Mouse (Mus musculus): Measurements from ENCODE around the gene Gas7. TPM values are rescaled to one million over a fixed set of nuclear protein-coding genes. Genes with fewer than 3 reads are reported as not detected.

Gene Gas7
- polyA plus RNA-seq, 1 experiment from 2014 or later: 7.4 TPM

DNA sequence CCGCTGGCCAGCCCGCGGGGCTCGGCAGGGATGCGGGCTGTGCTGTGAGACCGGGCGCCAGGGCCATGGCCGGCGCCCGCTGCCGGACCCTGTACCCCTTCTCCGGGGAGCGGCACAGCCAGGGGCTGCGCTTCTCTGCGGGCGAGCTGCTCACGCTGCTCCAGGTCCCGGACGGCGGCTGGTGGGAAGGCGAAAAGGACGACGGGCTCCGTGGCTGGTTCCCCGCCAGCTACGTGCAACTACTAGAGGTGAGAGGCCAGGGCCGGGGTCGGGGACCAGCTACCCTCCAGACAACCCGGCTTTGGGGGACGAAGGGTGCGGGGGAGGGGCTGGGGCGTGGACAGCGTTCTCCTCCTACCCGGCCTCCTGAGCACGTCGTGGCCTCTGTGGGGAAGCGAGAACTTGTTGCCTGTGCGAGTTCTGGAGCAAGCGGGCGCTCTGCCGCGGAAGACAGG, 317 bp downstream of the Gas7 start:
- no peaks in the 10 kb centered on the region for H3K36me3 ChIP-seq
- H3K4me3 ChIP-seq: peak overlapping the region; percentile 88
- peak overlapping the region; percentile 99 for H3K4me2 ChIP-seq
- H3K9ac ChIP-seq: peak overlapping the region; percentile 82
- ATAC-seq (ENCODE audit: insufficient number of reproducible peaks, low FRiP score): peak; percentile 40; the same call in 1 of the 2 replicates
- H3K27ac ChIP-seq (ENCODE audit: poor library complexity, severe bottlenecking): no peak overlapping the region
- H3K4me1 ChIP-seq (replicated peaks): peaks cover 33% of the 10 kb centered on the region
- H3K9me3 ChIP-seq (replicated peaks): no peaks in the 10 kb centered on the region
- no peaks in the 10 kb centered on the region for H3K27me3 ChIP-seq (replicated peaks)
- 2% methylated on average over 42 of the region's 42 CpGs for WGBS

DNA sequence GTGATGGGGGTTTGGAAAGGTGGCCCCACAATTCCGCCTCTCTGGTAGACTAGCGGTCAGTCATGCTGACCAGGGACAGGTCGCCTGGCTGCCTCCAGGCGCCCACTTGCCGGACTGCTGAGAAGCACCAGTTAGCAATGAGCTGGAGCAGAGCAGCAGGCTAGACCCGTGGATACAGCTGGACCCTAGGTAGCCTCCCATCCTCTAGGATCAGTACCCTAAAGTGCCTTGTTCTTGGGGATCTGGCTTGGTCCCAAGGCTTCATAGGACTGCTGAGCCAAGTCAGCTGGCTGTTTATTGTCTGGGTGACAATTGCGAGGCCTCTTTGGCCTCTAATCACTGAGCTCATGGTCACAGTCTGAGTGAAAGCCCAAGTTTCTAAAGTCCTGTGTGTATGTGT, 792 bp downstream of the Gas7 start:
- WGBS: 16% methylated on average over 7 of the region's 7 CpGs
- peaks cover 33% of the 10 kb centered on the region for H3K4me1 ChIP-seq (replicated peaks)
- ATAC-seq (ENCODE audit: insufficient number of reproducible peaks, low FRiP score): no peak
- H3K27me3 ChIP-seq (replicated peaks): no peaks in the 10 kb centered on the region
- no peaks in the 10 kb centered on the region for H3K9me3 ChIP-seq (replicated peaks)
- no peak overlapping the region for H3K27ac ChIP-seq (ENCODE audit: poor library complexity, severe bottlenecking)
- H3K4me2 ChIP-seq: peak overlapping the region; percentile 99
- H3K9ac ChIP-seq: peak overlapping the region; percentile 82
- peak overlapping the region; percentile 88 for H3K4me3 ChIP-seq
- no peaks in the 10 kb centered on the region for H3K36me3 ChIP-seq

DNA sequence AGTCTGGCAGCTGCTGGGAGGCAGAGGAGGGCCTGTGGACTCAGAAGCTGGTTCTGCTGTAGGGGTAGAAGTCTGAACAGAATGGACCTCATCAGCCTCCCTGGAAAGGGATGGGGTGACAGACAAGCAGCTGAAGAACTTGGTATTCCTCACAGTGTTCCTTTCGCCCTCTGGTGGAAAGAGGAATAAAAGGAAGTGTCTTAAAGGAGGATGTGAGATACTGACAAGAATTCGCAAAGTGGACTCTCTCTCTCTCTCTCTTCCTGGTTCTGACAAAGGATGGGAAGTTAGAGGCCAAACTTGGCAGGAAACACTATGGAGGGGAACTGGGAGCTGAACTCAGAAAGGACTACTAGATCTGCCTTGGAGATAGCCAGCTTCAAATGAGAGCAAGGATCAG, 2.9 kb downstream of the Gas7 start:
- H3K4me3 ChIP-seq: no peak overlapping the region
- no peak overlapping the region for H3K27ac ChIP-seq (ENCODE audit: poor library complexity, severe bottlenecking)
- no peaks in the 10 kb centered on the region for H3K9me3 ChIP-seq (replicated peaks)
- no peak overlapping the region for H3K9ac ChIP-seq
- no peak overlapping the region for H3K4me2 ChIP-seq
- ATAC-seq (ENCODE audit: insufficient number of reproducible peaks, low FRiP score): no peak
- WGBS: 28% methylated on average over 2 of the region's 2 CpGs
- H3K36me3 ChIP-seq: no peaks in the 10 kb centered on the region
- H3K4me1 ChIP-seq (replicated peaks): peaks cover 38% of the 10 kb centered on the region
- H3K27me3 ChIP-seq (replicated peaks): no peaks in the 10 kb centered on the region

DNA sequence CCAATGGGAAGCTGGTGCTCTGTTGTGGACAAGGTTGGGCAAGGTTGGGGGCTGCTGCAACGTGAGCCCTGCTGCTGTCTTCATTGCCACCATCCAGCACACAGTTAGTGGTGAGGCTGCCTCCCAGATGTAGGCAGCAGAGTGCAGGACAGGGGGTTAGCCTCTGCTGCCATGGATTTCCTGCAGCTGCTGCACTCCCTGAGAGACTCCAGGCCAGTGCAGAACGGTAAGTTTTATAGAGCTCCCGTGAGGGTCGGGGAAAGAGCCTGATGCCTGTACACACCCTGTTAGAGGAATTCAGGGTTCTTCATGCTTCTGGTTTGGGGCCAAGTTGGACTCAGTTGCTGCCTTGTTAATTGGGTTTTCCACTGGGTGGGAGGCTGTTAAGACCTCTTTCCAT, 11.9 kb downstream of the Gas7 start:
- Histone ChIP-seq H3K9me3 (replicated peaks) (no peaks in the 10 kb centered on the region), H3K9ac (no peak overlapping the region), H3K27me3 (replicated peaks) (no peaks in the 10 kb centered on the region), H3K36me3 (no peaks in the 10 kb centered on the region), H3K4me2 (no peak overlapping the region), H3K27ac (ENCODE audit: poor library complexity, severe bottlenecking) (no peak overlapping the region), H3K4me1 (replicated peaks) (peaks cover 10% of the 10 kb centered on the region), H3K4me3 (no peak overlapping the region)
- no peak for ATAC-seq (ENCODE audit: insufficient number of reproducible peaks, low FRiP score)
- 55% methylated on average over 4 of the region's 4 CpGs for WGBS

DNA sequence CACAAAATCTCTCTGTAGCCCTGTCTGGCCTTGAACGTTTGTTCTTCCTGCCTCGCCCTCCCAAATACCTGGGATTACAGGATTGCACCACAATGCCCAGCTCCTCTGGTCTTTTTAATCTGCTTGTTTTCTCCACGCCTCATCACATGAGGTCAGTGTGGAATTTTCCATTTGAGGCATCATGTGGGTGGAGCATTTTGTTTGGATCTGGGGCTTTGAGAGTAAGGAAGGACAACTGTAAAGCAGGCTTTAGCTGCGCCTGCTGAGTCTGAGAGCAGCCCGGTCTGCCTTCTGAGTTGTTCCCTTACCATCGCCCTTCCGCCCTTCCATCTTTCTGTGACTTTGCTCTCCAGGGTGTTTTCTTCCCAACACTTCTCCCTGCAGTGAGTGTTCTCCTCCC, 13.6 kb downstream of the Gas7 start:
- H3K4me1 ChIP-seq (replicated peaks): peaks cover 7% of the 10 kb centered on the region; the same call in 1 of the 2 replicates
- H3K36me3 ChIP-seq: no peaks in the 10 kb centered on the region
- WGBS: 68% methylated on average over 7 of the region's 7 CpGs
- ATAC-seq (ENCODE audit: insufficient number of reproducible peaks, low FRiP score): no peak
- no peak overlapping the region for H3K4me2 ChIP-seq
- H3K27me3 ChIP-seq (replicated peaks): no peaks in the 10 kb centered on the region
- no peak overlapping the region for H3K27ac ChIP-seq (ENCODE audit: poor library complexity, severe bottlenecking)
- no peak overlapping the region for H3K9ac ChIP-seq
- H3K4me3 ChIP-seq: no peak overlapping the region
- no peaks in the 10 kb centered on the region for H3K9me3 ChIP-seq (replicated peaks)

DNA sequence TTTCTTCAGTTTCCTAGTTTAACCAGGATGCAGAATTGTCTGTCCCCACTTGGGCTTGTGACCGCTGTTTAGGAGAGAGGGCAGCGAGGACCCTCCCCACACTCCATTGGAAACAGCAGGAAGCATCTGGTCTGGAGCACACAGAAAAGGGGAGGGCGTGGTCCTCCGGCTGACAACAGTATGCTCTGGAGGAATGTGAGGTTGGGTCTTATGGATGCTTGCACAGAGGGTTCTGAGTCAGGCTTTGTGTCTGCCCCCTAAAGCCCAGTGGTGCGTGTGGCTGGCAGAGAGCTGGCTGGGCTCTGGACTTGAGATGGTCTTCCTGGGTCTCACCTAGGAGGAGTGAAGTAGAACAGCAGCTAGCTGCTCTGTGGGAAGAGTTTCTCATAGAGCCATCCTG, 19.4 kb downstream of the Gas7 start:
- Histone ChIP-seq H3K9me3 (replicated peaks) (no peaks in the 10 kb centered on the region), H3K27me3 (replicated peaks) (no peaks in the 10 kb centered on the region), H3K9ac (no peak overlapping the region), H3K4me3 (no peak overlapping the region), H3K4me2 (no peak overlapping the region), H3K27ac (ENCODE audit: poor library complexity, severe bottlenecking) (no peak overlapping the region), H3K4me1 (replicated peaks) (peaks cover 18% of the 10 kb centered on the region), H3K36me3 (no peaks in the 10 kb centered on the region)
- WGBS: 73% methylated on average over 5 of the region's 5 CpGs
- no peak for ATAC-seq (ENCODE audit: insufficient number of reproducible peaks, low FRiP score)

DNA sequence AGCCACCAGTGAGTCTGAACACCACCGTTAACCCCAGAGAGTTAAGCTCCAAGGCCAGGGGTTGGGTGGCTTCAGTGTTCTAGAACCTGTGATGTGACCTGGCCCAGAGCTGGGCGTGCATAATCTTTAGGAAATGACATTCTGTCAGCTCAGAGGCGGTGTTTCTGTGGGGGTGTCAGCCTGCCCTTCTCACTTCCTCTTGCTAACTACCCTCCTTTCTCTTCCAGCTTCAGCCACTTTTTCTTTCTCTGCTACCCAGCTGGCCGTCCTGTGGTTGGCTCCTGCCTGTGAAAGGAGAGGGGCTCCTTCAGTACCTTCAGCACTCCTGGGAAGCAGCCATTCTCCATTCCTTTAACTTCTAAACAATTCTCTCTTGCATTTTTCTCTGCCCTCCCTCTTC, 24.3 kb downstream of the Gas7 start:
- no peaks in the 10 kb centered on the region for H3K36me3 ChIP-seq
- no peak overlapping the region for H3K4me2 ChIP-seq
- no peak overlapping the region for H3K9ac ChIP-seq
- H3K4me1 ChIP-seq (replicated peaks): peaks cover 50% of the 10 kb centered on the region
- no peak overlapping the region for H3K27ac ChIP-seq (ENCODE audit: poor library complexity, severe bottlenecking)
- no peak overlapping the region for H3K4me3 ChIP-seq
- H3K9me3 ChIP-seq (replicated peaks): no peaks in the 10 kb centered on the region
- 45% methylated on average over 4 of the region's 4 CpGs for WGBS
- ATAC-seq (ENCODE audit: insufficient number of reproducible peaks, low FRiP score): no peak
- no peaks in the 10 kb centered on the region for H3K27me3 ChIP-seq (replicated peaks)

DNA sequence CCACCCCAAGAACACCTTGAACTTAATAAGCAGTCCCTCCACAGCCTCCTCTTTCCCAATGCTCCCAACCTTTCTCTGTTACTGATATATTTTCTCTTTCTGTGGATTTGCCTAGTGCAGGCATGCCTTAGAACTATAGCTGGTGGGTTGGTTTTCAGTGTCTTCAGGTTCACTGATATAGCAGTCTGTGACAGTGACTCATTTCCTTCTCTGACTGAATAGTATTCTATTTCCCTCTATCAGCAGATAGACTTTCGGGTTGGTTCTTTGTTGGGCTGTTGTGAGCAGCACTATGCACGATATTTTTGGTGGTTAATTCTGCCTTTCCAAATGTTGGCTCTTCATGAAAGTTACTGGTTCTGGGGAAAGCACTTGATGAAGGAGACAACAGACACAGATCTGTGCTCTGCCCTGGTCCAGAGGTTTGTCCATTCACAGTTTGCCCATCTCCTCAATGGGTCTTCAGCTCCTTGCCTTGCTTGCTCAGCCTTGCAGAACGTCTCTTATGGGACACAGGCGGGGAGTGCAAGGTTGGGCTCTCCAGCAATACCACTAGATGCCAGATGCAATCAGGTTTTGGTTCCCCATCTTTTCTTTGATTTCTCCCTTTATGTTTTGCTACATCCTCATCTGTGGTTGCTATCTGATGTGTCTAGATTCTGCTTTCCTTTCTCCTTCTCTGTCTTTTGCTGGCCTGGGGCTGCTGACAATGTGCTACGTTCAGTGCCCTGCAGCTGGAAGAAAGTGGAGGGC, 25.1 kb downstream of the Gas7 start:
- H3K27ac ChIP-seq (ENCODE audit: poor library complexity, severe bottlenecking): no peak overlapping the region
- no peak for ATAC-seq (ENCODE audit: insufficient number of reproducible peaks, low FRiP score)
- H3K4me1 ChIP-seq (replicated peaks): peaks cover 57% of the 10 kb centered on the region
- no peaks in the 10 kb centered on the region for H3K27me3 ChIP-seq (replicated peaks)
- no peaks in the 10 kb centered on the region for H3K36me3 ChIP-seq
- H3K4me3 ChIP-seq: no peak overlapping the region
- 60% methylated on average over 5 of the region's 5 CpGs for WGBS
- H3K9ac ChIP-seq: no peak overlapping the region
- no peak overlapping the region for H3K4me2 ChIP-seq
- H3K9me3 ChIP-seq (replicated peaks): no peaks in the 10 kb centered on the region

DNA sequence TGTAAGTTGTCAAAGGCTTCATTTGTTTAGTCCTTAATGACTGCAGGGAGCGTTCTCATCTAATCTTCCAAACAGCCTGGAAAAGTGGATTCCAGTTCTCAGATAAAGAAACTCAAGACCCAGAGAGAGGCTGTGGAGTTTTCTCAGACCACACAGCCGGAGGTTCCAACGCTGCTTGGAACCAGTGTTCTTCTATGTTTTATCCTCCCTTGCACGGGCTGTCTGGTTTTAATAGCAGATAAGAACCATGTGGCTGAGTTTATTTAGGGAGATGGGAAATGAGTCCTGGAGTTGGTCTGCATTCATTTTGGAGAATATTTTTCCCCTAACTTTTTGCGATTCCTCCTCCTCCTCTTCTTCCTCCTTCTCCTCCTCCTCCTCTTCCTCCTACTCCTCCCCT, 26.5 kb downstream of the Gas7 start:
- no peaks in the 10 kb centered on the region for H3K27me3 ChIP-seq (replicated peaks)
- H3K36me3 ChIP-seq: no peaks in the 10 kb centered on the region
- H3K4me3 ChIP-seq: no peak overlapping the region
- H3K4me2 ChIP-seq: peak overlapping the region; percentile 2; the same call in 1 of the 2 replicates
- H3K4me1 ChIP-seq (replicated peaks): peaks cover 63% of the 10 kb centered on the region
- no peak overlapping the region for H3K9ac ChIP-seq
- no peaks in the 10 kb centered on the region for H3K9me3 ChIP-seq (replicated peaks)
- 21% methylated on average over 5 of the region's 5 CpGs for WGBS
- no peak for ATAC-seq (ENCODE audit: insufficient number of reproducible peaks, low FRiP score)
- H3K27ac ChIP-seq (ENCODE audit: poor library complexity, severe bottlenecking): no peak overlapping the region

DNA sequence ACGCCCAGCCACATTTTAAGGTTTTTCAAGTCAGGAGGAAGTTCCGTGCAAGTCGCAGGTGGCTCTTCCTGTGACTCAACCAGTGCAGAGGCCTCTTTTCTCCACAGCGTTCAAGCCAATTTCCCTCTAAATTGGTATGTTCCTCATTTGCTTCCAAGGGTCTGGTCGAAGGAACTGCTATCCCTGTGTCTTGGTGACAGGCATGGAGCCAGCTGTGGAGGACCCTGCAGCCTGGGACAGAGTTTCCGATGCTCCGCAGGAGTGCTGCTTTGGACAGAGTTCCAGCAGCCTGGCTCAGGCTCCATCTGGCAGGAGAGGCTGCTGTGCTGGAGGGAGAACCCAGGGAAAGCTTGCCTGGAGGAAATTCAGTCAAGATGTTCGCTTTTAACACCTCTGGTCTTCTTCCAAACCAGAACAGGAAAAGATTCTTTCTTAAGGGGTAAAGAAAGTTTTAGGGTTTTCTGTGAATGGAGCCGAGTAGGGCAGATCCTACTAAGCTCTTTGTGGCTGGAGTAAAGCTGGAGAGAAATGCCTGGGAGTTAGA, 27.1 kb downstream of the Gas7 start:
- Histone ChIP-seq H3K4me2 (peak overlapping the region; percentile 2; the same call in 1 of the 2 replicates), H3K27me3 (replicated peaks) (no peaks in the 10 kb centered on the region), H3K4me1 (replicated peaks) (peaks cover 63% of the 10 kb centered on the region), H3K9ac (no peak overlapping the region), H3K27ac (ENCODE audit: poor library complexity, severe bottlenecking) (0 out of 2 replicates have a peak overlapping the region, but pooled peaks have one; percentile 12), H3K36me3 (no peaks in the 10 kb centered on the region), H3K9me3 (replicated peaks) (no peaks in the 10 kb centered on the region), H3K4me3 (no peak overlapping the region)
- no peak for ATAC-seq (ENCODE audit: insufficient number of reproducible peaks, low FRiP score)
- 44% methylated on average over 9 of the region's 9 CpGs for WGBS

DNA sequence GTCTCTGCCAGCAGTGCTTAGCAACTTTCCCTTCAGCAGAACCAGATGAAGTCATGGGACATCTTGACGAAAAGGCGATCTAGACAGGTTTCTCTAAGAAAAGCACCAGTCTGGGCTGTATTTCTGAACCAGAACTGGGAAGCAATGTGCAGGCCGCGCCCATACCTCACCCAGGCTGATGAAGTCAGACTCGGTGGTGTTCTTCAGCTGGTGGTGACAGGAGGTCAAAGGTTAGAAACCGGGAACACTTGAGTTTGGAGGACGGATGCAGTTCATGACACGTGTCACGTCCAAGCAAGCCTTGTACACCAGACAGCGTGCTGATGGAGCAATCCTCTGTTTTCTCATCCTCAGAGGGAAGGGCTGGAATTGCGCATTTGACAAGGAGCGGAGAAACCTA, 32.9 kb downstream of the Gas7 start:
- Histone ChIP-seq H3K4me3 (no peak overlapping the region), H3K27ac (ENCODE audit: poor library complexity, severe bottlenecking) (no peak overlapping the region), H3K27me3 (replicated peaks) (no peaks in the 10 kb centered on the region), H3K4me2 (no peak overlapping the region), H3K4me1 (replicated peaks) (peaks cover 23% of the 10 kb centered on the region), H3K9ac (no peak overlapping the region), H3K36me3 (no peaks in the 10 kb centered on the region), H3K9me3 (replicated peaks) (no peaks in the 10 kb centered on the region)
- no peak for ATAC-seq (ENCODE audit: insufficient number of reproducible peaks, low FRiP score)
- 54% methylated on average over 12 of the region's 12 CpGs for WGBS
